ENCODE assay signal across 8 mouse cellular contexts in genomic region chr7:80534291-80535008, GRCm38 (mm10). TPM values are rescaled to one million over a fixed set of nuclear protein-coding genes. Genes with fewer than 3 reads are reported as not detected.
DNase-seq lines count a peak whose midpoint lies in the region; ATAC-seq lines count a peak whose summit lies in the region.

No protein-coding gene starts in this region.

- peak; percentile 4 to 9 for DNase-seq in cerebellum, adult 18-20 months
- no peak for DNase-seq in cerebellum, adult 8-10 months
- DNase-seq in embryo, embryonic 9.5 days (ENCODE audit: extremely low spot score), result peak; percentile 54
- peak; percentile 40 to 61 for DNase-seq in spleen, postnatal 36 days (ENCODE audit: low spot score in 2 of 2)
- DNase-seq in right cerebral cortex, adult 18-20 months, result no peak

- peaks cover 13% of the 10 kb centered on the region for H3K4me1 ChIP-seq in hindbrain, embryonic 13.5 days (replicated peaks)

- 2% methylated on average over 32 of the region's 32 CpGs for WGBS in hindbrain, embryonic 13.5 days
- WGBS in macrophage (ENCODE audit: missing documents), result 1% methylated on average over 32 of the region's 32 CpGs

- peak overlapping the region; percentile 98 for H3K4me2 ChIP-seq in hindbrain, embryonic 13.5 days

- H3K4me3 ChIP-seq in hindbrain, embryonic 13.5 days, result peak overlapping the region; percentile 57
- H3K4me3 ChIP-seq in macrophage (ENCODE audit: inconsistent target), result peak overlapping the region; percentile 87

- H3K9ac ChIP-seq in hindbrain, embryonic 13.5 days, result peak overlapping the region; percentile 77

- H3K36me3 ChIP-seq in hindbrain, embryonic 13.5 days, result no peaks in the 10 kb centered on the region
- no peaks in the 10 kb centered on the region for H3K36me3 ChIP-seq in macrophage (ENCODE audit: inconsistent target)

- H3K27me3 ChIP-seq in hindbrain, embryonic 13.5 days, result 0 out of 2 replicates have a peak, but pooled peaks cover 9% of the 10 kb centered on the region

- H3K79me2 ChIP-seq in macrophage (ENCODE audit: inconsistent target), result peaks cover 48% of the 10 kb centered on the region

- H3K9me3 ChIP-seq in hindbrain, embryonic 13.5 days, result no peaks in the 10 kb centered on the region

- peak; percentile 41 for ATAC-seq in CD4-positive, CD25-positive, alpha-beta regulatory T cell, adult 4 months
- peak; percentile 50 for ATAC-seq in hindbrain, embryonic 13.5 days (ENCODE audit: low FRiP score)

- no peak overlapping the region for H3K27ac ChIP-seq in hindbrain, embryonic 13.5 days
- H3K27ac ChIP-seq in macrophage, result peak overlapping the region; percentile 61

RNA-seq across cellular contexts. Expression of gene Blm, which starts 0.5 kb away (rescaled TPM):
- 1 to 10 TPM; 6.1 to 8.8 TPM for polyA plus RNA-seq in CD4-positive, CD25-positive, alpha-beta regulatory T cell, adult 4 months (2017; shearing (Covaris generic))
- polyA plus RNA-seq in hindbrain, embryonic 13.5 days (2015; fragmentation: Nextera tagmentation; extraction: Ambion mirVana), result 11.3 and 13.5 TPM in 2 replicates
- 10 to 100 TPM in 24 of 26 experiments, 1 to 10 TPM in 2; 6.5 to 42.8 (median 27.5) TPM for total RNA-seq in macrophage (2018; cell fraction: chromatin; rRNA removed)
- total RNA-seq in macrophage (2018; cell fraction: cytosol; rRNA removed), result 1 to 10 TPM; 2.1 to 5.1 (median 3.8) TPM
- total RNA-seq in macrophage (2018; cell fraction: nucleus; rRNA removed), result 10 to 100 TPM in 22 of 26 experiments, 1 to 10 TPM in 4; 7.3 to 52.8 (median 15.7) TPM
- polyA plus RNA-seq in macrophage (2018), result 2.5 to 9.1 TPM (median 7.2 TPM) in 3 replicates

Comparison
In these comparisons a context has a peak if more than half of its experiments do, and no peak if none do; other contexts are left out.
1. DNase-seq: peak in cerebellum, adult 18-20 months (2 of 2), embryo, embryonic 9.5 days (single experiment) and spleen, postnatal 36 days (2 of 2); none in cerebellum, adult 8-10 months (single experiment) and right cerebral cortex, adult 18-20 months (single experiment).